Mouse (Mus musculus) megakaryocyte, embryonic 14.5 days (primary cell): ENCODE data around the gene Cd44. TPM values are rescaled to one million over a fixed set of nuclear protein-coding genes. Genes with fewer than 3 reads are reported as not detected.

Experiments
- H3K27me3 ChIP-seq: replicated peaks from 2 replicates; pipeline ENCODE3; 2012; ENCODE audit warnings: inconsistent platforms
- H3K36me3 ChIP-seq: replicated peaks from 2 replicates; pipeline ENCODE3; 2012; ENCODE audit warnings: low read length, inconsistent platforms, mixed read lengths
- H3K4me1 ChIP-seq: 2 replicates; pipeline ENCODE4 v1.6.1; 2012; ENCODE audit warnings: inconsistent platforms
- H3K4me3 ChIP-seq: replicated peaks from 2 replicates; pipeline ENCODE3; 2012; ENCODE audit warnings: moderate library complexity, mild to moderate bottlenecking, inconsistent platforms
- H3K9me3 ChIP-seq: 2 replicates; pipeline ENCODE4 v1.6.1; 2012; ENCODE audit warnings: inconsistent platforms
- FLI1 ChIP-seq: IDR thresholded peaks from 2 replicates; pipeline ENCODE4 v1.6.1; 2012; ENCODE audit warnings: low read length, inconsistent platforms, mixed read lengths
- GATA1 ChIP-seq: IDR thresholded peaks from 3 replicates; pipeline ENCODE4 v1.6.1; 2012; ENCODE audit warnings: mixed read lengths, low read length, inconsistent platforms, borderline replicate concordance
- polyA plus RNA-seq: library from polyadenylated mRNA; stranded (reverse); fragments of >175 nt; gene quantifications from 2 replicates; pipeline ENCODE4 v1.2.3, GENCODE M21; 2012; ENCODE audit warnings: low replicate concordance; ENCODE audit not compliant: insufficient read depth

The Cd44 gene
- polyA plus RNA-seq, 1 experiment: 10.6 TPM

DNA sequence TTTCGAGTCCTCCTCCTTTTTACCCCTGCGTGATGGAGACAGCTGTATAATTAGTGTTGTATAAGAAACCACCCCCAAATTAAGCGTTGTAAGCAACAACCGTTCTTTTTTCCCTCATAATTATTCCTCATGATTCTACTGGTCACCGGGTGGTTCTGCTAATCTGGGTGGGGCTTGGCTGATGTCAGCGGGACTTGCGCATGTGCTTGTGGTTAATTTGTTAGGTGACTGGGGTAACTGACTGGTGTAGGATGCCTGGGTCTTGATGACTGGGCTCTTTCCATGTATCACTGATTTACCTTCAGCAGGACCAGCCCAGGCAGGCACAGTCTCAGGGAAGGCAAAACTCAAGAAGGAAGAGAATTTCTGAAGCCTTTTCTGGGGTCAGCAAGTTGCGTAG is 38.7 kb upstream of the Cd44 start:
- TF ChIP-seq FLI1: no peak
- TF ChIP-seq GATA1: no peak
- peaks cover 35% of the 10 kb centered on the region for H3K27me3 ChIP-seq
- no peaks in the 10 kb centered on the region for H3K9me3 ChIP-seq
- peaks cover 33% of the 10 kb centered on the region for H3K4me1 ChIP-seq
- no peaks in the 10 kb centered on the region for H3K36me3 ChIP-seq
- H3K4me3 ChIP-seq: no peak overlapping the region

DNA sequence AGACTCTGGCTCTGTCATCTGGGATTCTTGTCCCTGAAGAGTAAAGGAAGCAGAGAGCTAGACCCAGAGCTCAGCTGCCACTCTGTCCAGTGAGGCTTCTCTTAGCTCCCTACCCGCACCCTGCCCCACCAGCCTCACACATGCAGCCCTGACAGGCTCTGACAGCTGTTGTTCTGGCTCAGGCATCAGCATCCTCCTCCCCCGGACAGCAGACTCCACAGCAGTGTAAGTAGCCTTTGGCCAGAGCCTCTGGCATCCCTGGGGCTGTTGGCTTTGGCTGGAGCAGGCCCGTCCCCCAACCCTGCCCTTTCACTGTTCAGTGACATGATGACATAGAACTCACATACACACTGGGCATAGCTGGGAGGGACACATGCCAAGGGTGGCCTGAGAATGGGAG is 35.4 kb upstream of the Cd44 start:
- peak overlapping the region; percentile 3 for H3K4me3 ChIP-seq
- peaks cover 13% of the 10 kb centered on the region; the same call in 1 of the 2 replicates for H3K4me1 ChIP-seq
- TF ChIP-seq GATA1: no peak
- no peak for TF ChIP-seq FLI1
- no peaks in the 10 kb centered on the region for H3K9me3 ChIP-seq
- H3K27me3 ChIP-seq: peaks cover 29% of the 10 kb centered on the region
- no peaks in the 10 kb centered on the region for H3K36me3 ChIP-seq

DNA sequence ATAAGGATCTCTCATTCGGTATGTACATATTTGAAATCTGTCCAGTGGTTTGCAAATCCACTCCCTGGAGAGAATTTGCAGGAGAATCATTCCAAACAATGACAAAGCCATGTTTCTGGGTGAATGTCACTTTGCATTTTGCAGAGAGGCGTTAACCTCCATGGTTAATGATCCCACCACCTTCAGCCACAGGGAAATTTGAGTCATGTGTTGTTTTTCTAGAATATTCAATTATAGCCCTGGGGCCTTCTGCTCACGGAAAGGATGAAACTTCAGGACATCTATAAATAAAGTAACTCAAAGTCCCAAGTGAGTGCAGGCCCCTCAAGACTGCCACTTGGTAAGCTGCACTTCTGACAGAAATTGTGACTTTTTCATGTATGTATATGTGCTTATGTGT is 33.4 kb upstream of the Cd44 start:
- TF ChIP-seq FLI1 (no peak), GATA1 (no peak)
- no peaks in the 10 kb centered on the region for H3K36me3 ChIP-seq
- H3K9me3 ChIP-seq: no peaks in the 10 kb centered on the region
- no peak overlapping the region for H3K4me3 ChIP-seq
- peaks cover 16% of the 10 kb centered on the region for H3K27me3 ChIP-seq
- H3K4me1 ChIP-seq: peaks cover 13% of the 10 kb centered on the region; the same call in 1 of the 2 replicates

DNA sequence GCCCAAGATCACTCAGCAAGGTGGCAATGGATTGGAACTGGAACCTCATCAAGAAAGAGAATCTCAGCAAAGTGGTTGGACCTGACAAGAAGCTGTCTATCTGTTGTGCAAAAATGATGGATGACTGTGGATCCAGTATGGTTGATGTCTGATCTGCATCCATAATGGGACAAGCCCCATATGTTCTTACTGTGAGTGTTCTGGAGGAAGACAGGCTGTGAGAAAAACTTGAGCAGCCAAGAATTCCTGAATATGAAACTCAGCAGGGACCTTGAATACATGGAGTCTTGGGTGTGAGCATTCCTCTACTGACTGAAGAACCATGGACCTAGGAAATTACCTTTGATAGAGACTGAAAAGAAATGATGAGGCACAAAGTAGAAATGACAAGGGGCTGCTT is 32.3 kb upstream of the Cd44 start:
- Histone ChIP-seq H3K4me3 (no peak overlapping the region), H3K4me1 (peaks cover 10% of the 10 kb centered on the region; the same call in 1 of the 2 replicates), H3K9me3 (no peaks in the 10 kb centered on the region), H3K27me3 (peaks cover 14% of the 10 kb centered on the region), H3K36me3 (no peaks in the 10 kb centered on the region)
- TF ChIP-seq FLI1 (no peak), GATA1 (no peak)

DNA sequence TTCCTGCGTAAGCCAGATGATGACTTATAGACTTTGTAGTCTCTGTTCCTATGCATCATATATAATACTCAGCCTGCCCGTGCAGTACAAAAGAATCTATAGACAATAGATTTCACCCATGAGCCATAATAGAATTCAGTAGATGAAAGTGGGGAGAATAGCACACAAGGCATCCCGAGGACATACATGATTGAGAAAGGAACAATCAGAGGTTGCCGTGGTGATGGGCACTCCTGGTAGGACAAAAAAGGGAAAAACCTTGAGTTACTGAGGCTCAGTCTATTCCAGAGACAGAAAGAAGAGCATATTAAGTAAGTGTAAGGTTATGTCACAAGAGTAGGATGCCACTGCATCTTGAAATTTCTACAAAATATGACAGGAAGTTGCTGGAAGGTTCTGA is 31.7 kb upstream of the Cd44 start:
- H3K4me1 ChIP-seq: peaks cover 10% of the 10 kb centered on the region; the same call in 1 of the 2 replicates
- H3K9me3 ChIP-seq: no peaks in the 10 kb centered on the region
- H3K27me3 ChIP-seq: peaks cover 14% of the 10 kb centered on the region
- TF ChIP-seq FLI1: no peak
- TF ChIP-seq GATA1: no peak
- no peaks in the 10 kb centered on the region for H3K36me3 ChIP-seq
- no peak overlapping the region for H3K4me3 ChIP-seq

- peaks cover 10% of the 10 kb centered on the region; the same call in 1 of the 2 replicates for H3K4me1 ChIP-seq
- H3K4me3 ChIP-seq: no peak overlapping the region
- peaks cover 14% of the 10 kb centered on the region for H3K27me3 ChIP-seq
- no peaks in the 10 kb centered on the region for H3K36me3 ChIP-seq
- TF ChIP-seq FLI1: no peak
- no peak for TF ChIP-seq GATA1
- 0 out of 2 replicates have a peak, but pooled peaks cover under 1% of the 10 kb centered on the region for H3K9me3 ChIP-seq
These were observed 31.2 kb upstream of the Cd44 start for GRCm38 (mm10) chr2:102932667-102933066.

- no peak for TF ChIP-seq FLI1
- no peak for TF ChIP-seq GATA1
- Histone ChIP-seq H3K4me3 (no peak overlapping the region), H3K4me1 (no peaks in the 10 kb centered on the region), H3K9me3 (peaks cover 12% of the 10 kb centered on the region), H3K27me3 (no peaks in the 10 kb centered on the region), H3K36me3 (no peaks in the 10 kb centered on the region)
These were observed 26.7 kb upstream of the Cd44 start for GRCm38 (mm10) chr2:102928211-102928610.

DNA sequence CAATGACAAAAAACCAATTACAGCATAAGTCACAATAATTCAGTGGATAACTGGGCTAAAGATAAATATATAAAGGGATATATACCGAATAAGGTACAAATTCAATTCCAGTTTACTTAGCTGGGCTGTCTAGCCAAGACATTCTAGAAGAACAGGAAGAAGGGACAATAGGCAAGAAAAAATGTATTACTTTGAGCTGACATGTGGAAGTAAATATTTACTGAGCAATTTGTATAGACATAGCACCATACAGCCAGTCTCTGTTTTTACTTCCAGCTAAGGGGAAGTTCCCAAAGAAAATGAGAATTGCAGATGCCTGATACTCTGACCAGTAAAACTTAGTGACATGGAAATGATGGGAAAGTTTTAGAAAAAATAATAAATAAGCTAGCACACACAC is 23.0 kb upstream of the Cd44 start:
- no peak overlapping the region for H3K4me3 ChIP-seq
- peaks cover 12% of the 10 kb centered on the region for H3K9me3 ChIP-seq
- peaks cover 19% of the 10 kb centered on the region for H3K27me3 ChIP-seq
- peaks cover 8% of the 10 kb centered on the region for H3K4me1 ChIP-seq
- no peaks in the 10 kb centered on the region for H3K36me3 ChIP-seq
- no peak for TF ChIP-seq GATA1
- no peak for TF ChIP-seq FLI1

DNA sequence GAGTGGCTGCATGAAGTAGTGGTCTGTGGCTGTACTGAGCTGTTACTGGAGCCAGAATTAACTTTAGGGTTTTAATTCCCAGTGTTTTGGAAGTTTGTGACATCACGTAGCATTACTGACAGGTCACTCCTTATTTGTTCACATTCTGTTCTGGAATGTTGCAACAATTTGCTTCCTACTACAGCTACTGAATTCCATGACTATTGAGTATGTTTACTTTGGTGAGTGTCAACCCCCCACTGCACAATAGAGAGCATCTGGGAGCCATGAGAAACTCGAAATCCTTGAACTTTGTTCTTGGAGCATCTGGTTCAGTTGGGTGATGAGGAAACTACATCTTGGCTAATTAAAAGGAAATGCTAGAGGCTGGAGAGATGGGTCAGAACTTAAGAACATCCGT is 22.2 kb upstream of the Cd44 start:
- no peak for TF ChIP-seq FLI1
- TF ChIP-seq GATA1: no peak
- Histone ChIP-seq H3K9me3 (peaks cover 12% of the 10 kb centered on the region), H3K27me3 (peaks cover 26% of the 10 kb centered on the region), H3K36me3 (no peaks in the 10 kb centered on the region), H3K4me3 (no peak overlapping the region), H3K4me1 (peaks cover 8% of the 10 kb centered on the region)

DNA sequence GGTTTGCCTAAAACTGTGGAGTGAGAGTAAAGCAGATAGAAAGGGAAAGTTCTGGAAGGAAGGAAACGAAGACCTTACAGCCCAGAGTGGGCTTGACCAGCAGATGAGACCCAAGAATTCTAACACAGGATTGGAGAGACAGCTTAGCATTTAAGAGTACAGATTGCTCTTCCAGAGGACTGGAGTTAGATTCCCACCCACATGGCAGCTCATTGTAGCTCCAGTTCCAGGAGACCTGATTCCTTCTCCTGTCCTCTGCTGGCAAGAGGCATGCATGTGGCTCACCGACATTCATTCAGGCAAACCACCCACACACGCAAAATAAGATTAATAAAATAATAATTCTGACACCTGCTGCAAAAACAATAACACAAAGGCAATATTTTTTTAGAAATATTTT is 20.6 kb upstream of the Cd44 start:
- H3K27me3 ChIP-seq: peaks cover 33% of the 10 kb centered on the region
- TF ChIP-seq FLI1 (no peak), GATA1 (no peak)
- peaks cover 14% of the 10 kb centered on the region for H3K4me1 ChIP-seq
- no peak overlapping the region for H3K4me3 ChIP-seq
- H3K9me3 ChIP-seq: peaks cover 6% of the 10 kb centered on the region
- no peaks in the 10 kb centered on the region for H3K36me3 ChIP-seq

- Histone ChIP-seq H3K27me3 (peaks cover 59% of the 10 kb centered on the region), H3K9me3 (no peaks in the 10 kb centered on the region), H3K4me1 (peaks cover 32% of the 10 kb centered on the region), H3K36me3 (no peaks in the 10 kb centered on the region), H3K4me3 (no peak overlapping the region)
- TF ChIP-seq FLI1 (no peak), GATA1 (no peak)
These were observed 16.8 kb upstream of the Cd44 start for GRCm38 (mm10) chr2:102918301-102918700.
